Mouse (Mus musculus) lung, embryonic 14.5 days (tissue): ENCODE measurements around the gene Lin37. TPM values are rescaled to one million over a fixed set of nuclear protein-coding genes. Genes with fewer than 3 reads are reported as not detected.

Source experiments
- ATAC-seq: fragments of 200-750 bp; cut with Nextera tagmentation; 2 replicates; pipeline ENCODE4 v1.8.0; 2017; ENCODE audit warnings: mild to moderate bottlenecking, moderate TSS enrichment, moderate library complexity; ENCODE audit not compliant: insufficient read depth
- DNase-seq: peaks from one replicate; pipeline ENCODE4 v3.0.0-alpha.2; 2015
- H3K27ac ChIP-seq: fragments of 300-500 bp; sonication (generic); 2 replicates; pipeline ENCODE4 v1.5.1; 2014; ENCODE audit warnings: low read depth, mild to moderate bottlenecking, moderate library complexity
- H3K27me3 ChIP-seq: fragments of 300-500 bp; sonication (generic); 2 replicates; pipeline ENCODE4 v1.6.1; 2014; ENCODE audit warnings: low read length, control low read depth; ENCODE audit not compliant: insufficient read depth
- H3K36me3 ChIP-seq: fragments of 300-500 bp; sonication (generic); 2 replicates; pipeline ENCODE4 v1.6.1; 2014; ENCODE audit warnings: control low read depth; ENCODE audit not compliant: insufficient read depth
- H3K4me1 ChIP-seq: fragments of 300-500 bp; sonication (generic); 2 replicates; pipeline ENCODE4 v1.6.1; 2014; ENCODE audit warnings: antibody characterized with exemption, control low read depth; ENCODE audit not compliant: insufficient read depth
- H3K4me2 ChIP-seq: fragments of 300-500 bp; sonication (generic); 2 replicates; pipeline ENCODE4 v1.6.1; 2014; ENCODE audit warnings: mild to moderate bottlenecking
- H3K4me3 ChIP-seq: fragments of 300-500 bp; sonication (generic); 2 replicates; pipeline ENCODE4 v1.5.1; 2014; ENCODE audit warnings: low read depth, low read length
- H3K9ac ChIP-seq: fragments of 300-500 bp; sonication (generic); 2 replicates; pipeline ENCODE4 v1.6.1; 2014
- H3K9me3 ChIP-seq: fragments of 300-500 bp; sonication (generic); 2 replicates; pipeline ENCODE4 v1.6.1; 2016; ENCODE audit warnings: low read depth, low read length, control low read depth
- CTCF ChIP-seq: IDR thresholded peaks from 2 replicates; pipeline ENCODE4 v1.5.1; 2016; ENCODE audit warnings: antibody characterized with exemption, low read depth
- WGBS: fragments of 180-500 bp; shearing (Covaris S2); extraction: QIAGEN DNeasy Blood & Tissue Kit; methylation state at CpG from one replicate; pipeline ENCODE4 v1.1.7; 2014; 5-methylcytosine and 5-hydroxymethylcytosine counted together
- polyA plus RNA-seq: library from polyadenylated mRNA; unstranded; fragments of >200 nt; fragmentation: Nextera tagmentation; extraction: Ambion mirVana; gene quantifications from 2 replicates; pipeline ENCODE4 v1.2.1, GENCODE M21; 2014

Gene Lin37
- polyA plus RNA-seq, 1 experiment from 2014 or later: 33.7 TPM

DNA sequence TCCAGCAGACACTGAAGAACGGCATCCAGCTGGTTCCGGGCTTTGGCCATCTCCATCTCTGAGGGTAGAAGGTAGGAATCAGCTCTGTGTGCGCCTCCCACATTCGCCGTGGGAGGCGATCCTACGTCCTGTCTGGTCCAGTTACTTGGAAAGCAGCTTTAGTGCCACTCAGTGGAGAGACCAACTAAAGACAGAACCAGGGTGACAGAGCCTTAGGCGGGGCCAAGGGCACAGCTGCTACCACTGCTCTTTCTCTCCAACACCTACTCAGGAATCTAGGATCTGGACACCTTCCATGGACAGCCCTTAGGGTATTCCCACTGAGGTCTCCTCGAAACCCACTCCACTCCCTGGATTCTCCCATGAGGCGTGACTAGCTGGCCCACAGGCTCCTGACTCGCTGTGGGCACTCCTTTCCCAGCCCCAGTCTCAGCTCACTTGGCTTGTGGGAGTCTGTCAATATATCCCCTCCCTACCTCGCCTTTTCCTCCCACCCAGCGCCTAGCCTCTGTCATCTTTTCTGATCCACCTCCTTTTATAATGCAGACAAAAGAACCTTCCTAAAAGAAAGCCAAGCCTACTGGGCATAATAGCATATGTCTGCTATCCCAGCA, 1.6 kb downstream of the Lin37 start:
- no peak for TF ChIP-seq CTCF
- Histone ChIP-seq H3K4me2 (peak overlapping the region; percentile 95), H3K9ac (no peak overlapping the region; the same call in 1 of the 2 replicates), H3K27ac (no peak overlapping the region), H3K36me3 (peaks cover 31% of the 10 kb centered on the region), H3K27me3 (no peaks in the 10 kb centered on the region), H3K4me3 (peak overlapping the region; percentile 64), H3K9me3 (no peaks in the 10 kb centered on the region), H3K4me1 (peaks cover 12% of the 10 kb centered on the region; the same call in 1 of the 2 replicates)
- ATAC-seq: no peak
- DNase-seq: no peak
- 90% methylated on average over 13 of the region's 13 CpGs for WGBS

DNA sequence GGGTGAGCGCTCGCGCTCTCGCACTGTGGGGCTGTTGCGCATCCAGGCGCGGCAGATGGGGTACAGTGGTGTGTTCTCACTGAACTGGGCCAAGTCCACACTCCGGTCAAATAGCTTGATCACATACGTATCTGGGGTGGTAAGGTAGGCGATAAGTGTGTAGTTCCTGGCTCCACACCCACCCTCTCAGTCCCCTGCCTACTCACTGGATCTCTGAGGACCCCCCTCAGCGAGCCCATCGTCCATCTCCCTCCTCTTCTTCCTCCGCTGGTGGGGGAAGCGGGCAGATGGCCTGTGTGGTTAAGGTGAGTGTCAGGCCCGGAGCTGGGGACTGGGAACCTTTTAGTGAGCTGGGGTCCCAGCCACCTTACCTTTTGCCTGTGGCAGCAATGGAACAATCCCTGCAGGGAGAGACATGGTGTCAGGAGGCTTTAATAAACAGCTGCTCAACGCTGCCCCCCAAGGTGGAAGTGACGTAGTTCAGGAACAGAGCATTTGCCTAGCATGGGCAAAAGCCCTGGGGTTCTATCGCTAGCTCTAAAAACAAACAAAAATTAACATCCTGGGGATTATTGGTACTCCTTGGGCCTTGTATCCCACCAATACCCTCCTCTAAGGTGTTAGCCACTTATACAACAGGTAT, 2.6 kb downstream of the Lin37 start:
- peaks cover 31% of the 10 kb centered on the region for H3K36me3 ChIP-seq
- H3K9me3 ChIP-seq: no peaks in the 10 kb centered on the region
- ATAC-seq (no peak), DNase-seq (peak; percentile 14)
- H3K9ac ChIP-seq: no peak overlapping the region
- H3K27me3 ChIP-seq: no peaks in the 10 kb centered on the region
- no peak overlapping the region for H3K27ac ChIP-seq
- H3K4me2 ChIP-seq: no peak overlapping the region
- TF ChIP-seq CTCF: no peak
- WGBS: 92% methylated on average over 18 of the region's 18 CpGs
- H3K4me1 ChIP-seq: peaks cover 12% of the 10 kb centered on the region; the same call in 1 of the 2 replicates
- no peak overlapping the region for H3K4me3 ChIP-seq

DNA sequence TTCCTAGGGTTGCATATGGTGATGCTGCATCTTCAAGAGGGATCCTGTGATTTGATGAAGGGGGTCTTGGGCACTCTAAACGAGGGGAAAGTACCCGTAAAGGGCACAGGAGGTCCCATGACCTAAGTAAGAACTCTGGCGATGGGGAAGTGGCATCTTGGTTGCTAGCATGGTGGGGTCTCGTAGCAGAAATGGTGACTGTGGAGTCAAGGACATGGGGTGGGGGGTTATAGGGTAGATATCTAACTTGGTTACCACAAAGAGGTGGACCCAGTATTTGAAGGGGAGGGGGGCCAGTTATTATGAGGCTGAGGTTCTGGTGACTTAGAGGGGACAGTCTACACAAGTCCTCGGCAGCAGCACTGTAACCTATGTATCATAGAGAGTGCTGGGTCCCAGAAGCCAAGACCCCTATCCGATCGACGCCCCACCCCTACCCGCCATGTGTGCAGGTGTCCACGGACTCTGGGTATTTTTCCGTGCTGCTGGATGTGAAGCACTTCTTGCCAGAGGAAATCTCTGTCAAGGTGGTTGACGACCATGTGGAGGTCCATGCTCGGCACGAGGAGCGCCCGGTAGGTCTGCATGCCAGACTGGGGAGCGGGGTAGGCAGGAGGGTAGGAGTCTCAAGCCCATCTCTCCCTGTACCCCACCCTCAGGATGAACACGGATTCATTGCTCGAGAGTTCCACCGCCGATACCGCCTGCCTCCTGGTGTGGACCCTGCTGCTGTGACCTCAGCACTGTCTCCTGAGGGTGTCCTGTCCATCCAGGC, 5.6 kb downstream of the Lin37 start:
- Histone ChIP-seq H3K27ac (no peak overlapping the region), H3K4me2 (peak overlapping the region; percentile 96), H3K27me3 (no peaks in the 10 kb centered on the region), H3K9ac (peak overlapping the region; percentile 62), H3K4me3 (peak overlapping the region; percentile 62), H3K9me3 (no peaks in the 10 kb centered on the region), H3K4me1 (peaks cover 12% of the 10 kb centered on the region), H3K36me3 (peaks cover 37% of the 10 kb centered on the region)
- 79% methylated on average over 22 of the region's 22 CpGs for WGBS
- no peak for ATAC-seq
- no peak for TF ChIP-seq CTCF
- peak; percentile 14 for DNase-seq

GRCm38 (mm10) chr7:30553021-30553589, 6.5 kb downstream of the Lin37 start:
- Histone ChIP-seq H3K4me3 (peak overlapping the region; percentile 62), H3K4me1 (peaks cover 8% of the 10 kb centered on the region), H3K27me3 (no peaks in the 10 kb centered on the region), H3K9me3 (no peaks in the 10 kb centered on the region), H3K4me2 (peak overlapping the region; percentile 96), H3K36me3 (peaks cover 44% of the 10 kb centered on the region), H3K27ac (peak overlapping the region; percentile 98), H3K9ac (peak overlapping the region; percentile 62)
- no peak; the same call in 1 of the 2 replicates for TF ChIP-seq CTCF
- WGBS: 2% methylated on average over 23 of the region's 23 CpGs
- 0 out of 2 replicates have a peak, but pooled peaks have one; percentile 25 for ATAC-seq
- DNase-seq: peak; percentile 77

GRCm38 (mm10) chr7:30552102-30553020, 7.3 kb downstream of the Lin37 start, which contains the start of the genes Hspb6 and Proser3:
Hspb6 (plus strand) TSS chr7:30552178.
Proser3 (minus strand) TSS chr7:30552299.
- peaks cover 8% of the 10 kb centered on the region for H3K4me1 ChIP-seq
- no peak for TF ChIP-seq CTCF
- no peaks in the 10 kb centered on the region for H3K27me3 ChIP-seq
- peak; percentile 95 for ATAC-seq
- H3K9ac ChIP-seq: peak within 1 kb of the TSS; percentile 62
- H3K4me3 ChIP-seq: peak within 1 kb of the TSS; percentile 62
- DNase-seq: peak; percentile 100
- H3K27ac ChIP-seq: peak within 1 kb of the TSS; percentile 98
- WGBS: under 1% methylated on average over 44 of the region's 44 CpGs
- peaks cover 50% of the 10 kb centered on the region for H3K36me3 ChIP-seq
- no peaks in the 10 kb centered on the region for H3K9me3 ChIP-seq
- H3K4me2 ChIP-seq: peak within 1 kb of the TSS; percentile 96
